Mouse (Mus musculus) stomach, postnatal 0 days (tissue): ENCODE measurements around the gene Bloc1s2.

Source experiments
- CTCF ChIP-seq: IDR thresholded peaks from 2 replicates; pipeline ENCODE4 v1.5.1; 2016; ENCODE audit warnings: antibody characterized with exemption, low read depth, mild to moderate bottlenecking, moderate library complexity
- EP300 ChIP-seq: optimal IDR thresholded peaks from 2 replicates; pipeline ENCODE3; 2016; ENCODE audit warnings: antibody characterized with exemption

- TF ChIP-seq CTCF = no peak
- no peak for TF ChIP-seq EP300
Observed at GRCm38 (mm10) chr19:44180502-44180901, 34.3 kb upstream of the Bloc1s2 start.
